Mouse (Mus musculus) G1E (cell line): ENCODE results near the gene Gart. TPM values are rescaled to one million over a fixed set of nuclear protein-coding genes. Genes with fewer than 3 reads are reported as not detected.

Experiments used
- ATAC-seq: 2 replicates; pipeline ENCODE4 v1.8.0; 2016; ENCODE audit warnings: mild to moderate bottlenecking; ENCODE audit not compliant: insufficient number of reproducible peaks, poor library complexity, low FRiP score, severe bottlenecking; ENCODE audit errors: extremely low read depth
- DNase-seq: peaks from one replicate; pipeline ENCODE4 v3.0.0; 2012; ENCODE audit warnings: low spot score
- H3K27me3 ChIP-seq: 2 replicates; pipeline ENCODE4 v1.6.1; 2012; ENCODE audit warnings: mild to moderate bottlenecking, low read length, inconsistent platforms; ENCODE audit not compliant: insufficient read depth
- H3K36me3 ChIP-seq: replicated peaks from 2 replicates; pipeline ENCODE3; 2012; ENCODE audit warnings: mild to moderate bottlenecking, inconsistent platforms
- H3K4me1 ChIP-seq: 2 replicates; pipeline ENCODE4 v1.6.1; 2012; ENCODE audit warnings: low read depth, low read length, inconsistent platforms, mixed read lengths; ENCODE audit not compliant: insufficient read depth
- H3K4me3 ChIP-seq: 2 replicates; pipeline ENCODE4 v1.5.1; 2012; ENCODE audit warnings: low read depth, mild to moderate bottlenecking, inconsistent platforms, low read length, moderate library complexity, mixed read lengths
- H3K9me3 ChIP-seq: replicated peaks from 2 replicates; pipeline ENCODE4 v1.6.1; 2012; ENCODE audit warnings: inconsistent platforms
- CTCF ChIP-seq: IDR thresholded peaks from 2 replicates; pipeline ENCODE4 v1.5.1; 2012; ENCODE audit warnings: low read depth, low read length, inconsistent platforms, mixed read lengths
- GATA1 ChIP-seq: IDR thresholded peaks from 2 replicates; pipeline ENCODE4 v1.6.1; 2012; ENCODE audit warnings: borderline replicate concordance, low read length, inconsistent platforms, mixed read lengths
- GATA2 ChIP-seq: IDR thresholded peaks from 2 replicates; pipeline ENCODE4 v1.6.1; 2012; ENCODE audit warnings: low read depth, low read length, inconsistent platforms, borderline replicate concordance
- POLR2AphosphoS5 ChIP-seq: IDR thresholded peaks from 2 replicates; pipeline ENCODE4 v1.6.1; 2012; ENCODE audit warnings: low read depth, low read length, inconsistent platforms; ENCODE audit not compliant: insufficient replicate concordance
- TAL1 ChIP-seq: conservative IDR thresholded peaks from 2 replicates; pipeline ENCODE4 v1.6.1; 2012; ENCODE audit warnings: low read depth, low read length, inconsistent platforms, mixed read lengths
- polyA plus RNA-seq: library from polyadenylated mRNA; stranded (reverse); fragments of >175 nt; gene quantifications from 2 replicates; pipeline ENCODE4 v1.2.3, GENCODE M21; 2012
- total RNA-seq, 2 experiments: library from RNA; stranded (forward) in 1 of 2; stranded (reverse) in 1 of 2; fragments of 200-1000 nt in 1 of 2; fragments of >200 nt in 1 of 2; fragmentation: Nextera tagmentation in 1 of 2; gene quantifications; 2 replicates each; pipeline ENCODE4 v1.2.3; 2014 to 2017

Gene Gart
- total and polyA plus RNA-seq, 3 experiments: 200 to 715 (median 327) TPM

- Histone ChIP-seq H3K36me3 (peaks cover 46% of the 10 kb centered on the region), H3K4me1 (peaks cover 32% of the 10 kb centered on the region), H3K4me3 (peak overlapping the region; percentile 62; the same call in 1 of the 2 replicates), H3K27me3 (no peaks in the 10 kb centered on the region), H3K9me3 (no peaks in the 10 kb centered on the region)
- ATAC-seq (no peak), DNase-seq (no peak)
- TF ChIP-seq CTCF: no peak
- TF ChIP-seq GATA1: no peak
Measured at GRCm38 (mm10) chr16:91644901-91645300, 1.9 kb downstream of the Gart start.

DNA sequence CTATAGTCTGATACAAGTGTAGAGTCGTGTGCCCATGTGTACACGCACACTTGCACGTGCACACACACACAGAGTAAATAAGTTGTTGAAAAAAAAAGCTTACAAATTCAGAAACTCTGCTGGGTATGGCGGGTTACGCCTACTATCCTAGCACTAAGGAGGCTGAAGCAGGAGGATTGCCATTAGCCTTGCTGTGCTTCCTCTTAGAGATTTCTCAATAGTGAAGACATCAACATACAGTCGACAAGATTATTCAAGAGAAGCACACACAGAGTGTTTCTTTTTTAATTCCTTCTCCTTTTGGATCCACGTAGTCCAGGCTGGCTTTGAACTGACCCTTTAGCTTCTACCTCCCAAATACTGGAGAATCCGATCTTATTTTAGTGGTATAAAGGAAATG lies 6.6 kb downstream of the Gart start:
- DNase-seq (no peak), ATAC-seq (no peak)
- H3K9me3 ChIP-seq: no peaks in the 10 kb centered on the region
- H3K27me3 ChIP-seq: no peaks in the 10 kb centered on the region
- peaks cover 44% of the 10 kb centered on the region for H3K4me1 ChIP-seq
- TF ChIP-seq TAL1 (no peak), GATA1 (no peak), POLR2AphosphoS5 (no peak), GATA2 (no peak), CTCF (no peak)
- H3K4me3 ChIP-seq: no peak overlapping the region
- peaks cover 93% of the 10 kb centered on the region for H3K36me3 ChIP-seq

DNA sequence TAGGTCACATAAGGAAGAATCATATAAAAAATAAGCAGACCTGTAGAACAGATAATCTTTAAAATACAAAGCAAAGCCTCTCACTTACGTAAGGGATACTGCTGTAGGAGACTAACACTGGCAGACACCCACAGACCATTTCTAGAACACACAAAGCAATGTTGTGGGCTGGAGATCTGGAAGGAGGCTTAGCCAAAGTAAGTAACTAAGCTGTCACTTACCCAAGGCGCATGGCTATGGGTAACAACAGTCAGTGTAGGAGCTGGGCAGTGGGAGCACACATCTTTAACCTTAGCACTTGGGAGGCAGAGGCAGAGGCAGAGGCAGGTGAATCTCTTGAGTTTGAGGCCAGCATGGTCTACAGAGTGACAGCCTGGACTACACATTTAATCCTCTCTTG lies 7.1 kb downstream of the Gart start:
- ATAC-seq: no peak

GRCm38 (mm10) chr16:91639161-91639560 lies 7.6 kb downstream of the Gart start:
- ATAC-seq: no peak
- DNase-seq: no peak
- H3K4me3 ChIP-seq: no peak overlapping the region
- H3K27me3 ChIP-seq: no peaks in the 10 kb centered on the region
- peaks cover 91% of the 10 kb centered on the region for H3K36me3 ChIP-seq
- peaks cover 38% of the 10 kb centered on the region for H3K4me1 ChIP-seq
- TF ChIP-seq TAL1: no peak
- no peak for TF ChIP-seq GATA1
- TF ChIP-seq GATA2: no peak
- TF ChIP-seq POLR2AphosphoS5: no peak
- no peak for TF ChIP-seq CTCF
- H3K9me3 ChIP-seq: no peaks in the 10 kb centered on the region

More for the DNA sequence above, 7.1 kb downstream of the Gart start:
- H3K27me3 ChIP-seq: no peaks in the 10 kb centered on the region
- DNase-seq: no peak
- peaks cover 43% of the 10 kb centered on the region for H3K4me1 ChIP-seq
- no peak overlapping the region for H3K4me3 ChIP-seq
- H3K36me3 ChIP-seq: peaks cover 94% of the 10 kb centered on the region
- TF ChIP-seq TAL1: no peak
- no peak for TF ChIP-seq GATA1
- no peak for TF ChIP-seq POLR2AphosphoS5
- TF ChIP-seq CTCF: no peak
- TF ChIP-seq GATA2: no peak
- no peaks in the 10 kb centered on the region for H3K9me3 ChIP-seq

GRCm38 (mm10) chr16:91633641-91634040 lies 13.1 kb downstream of the Gart start:
- TF ChIP-seq GATA1: no peak
- TF ChIP-seq CTCF: no peak
- TF ChIP-seq GATA2: no peak
- TF ChIP-seq TAL1: no peak
- no peak for TF ChIP-seq POLR2AphosphoS5

GRCm38 (mm10) chr16:91632940-91633339 lies 13.8 kb downstream of the Gart start:
- H3K36me3 ChIP-seq: peaks cover 92% of the 10 kb centered on the region
- ATAC-seq: no peak

More at GRCm38 (mm10) chr16:91633641-91634040, 13.1 kb downstream of the Gart start:
- Histone ChIP-seq H3K4me1 (peaks cover 19% of the 10 kb centered on the region), H3K9me3 (no peaks in the 10 kb centered on the region), H3K27me3 (no peaks in the 10 kb centered on the region), H3K4me3 (no peak overlapping the region), H3K36me3 (peaks cover 92% of the 10 kb centered on the region)
- ATAC-seq: no peak
- DNase-seq: no peak

DNA sequence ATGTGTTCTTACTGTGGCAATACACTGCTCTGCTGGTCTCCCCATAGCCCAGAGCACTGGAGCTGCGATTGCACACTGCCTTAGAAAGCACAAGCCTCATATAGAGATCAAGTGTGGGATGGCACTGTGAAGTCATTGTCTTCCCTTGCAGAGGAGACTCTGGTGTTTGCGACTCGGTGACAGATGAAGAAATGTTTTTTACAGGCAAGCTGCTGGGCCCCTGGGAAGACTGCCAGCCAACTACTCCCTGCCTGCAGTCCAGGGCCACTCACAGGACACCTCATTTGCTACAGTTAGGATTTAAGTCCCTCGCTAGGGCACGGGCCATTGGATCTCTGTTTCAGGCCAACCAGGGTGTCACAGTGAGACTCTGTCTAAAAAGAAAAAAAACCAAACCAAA lies 14.3 kb downstream of the Gart start:
- Histone ChIP-seq H3K4me1 (peaks cover 16% of the 10 kb centered on the region), H3K36me3 (peaks cover 92% of the 10 kb centered on the region), H3K9me3 (no peaks in the 10 kb centered on the region), H3K4me3 (no peak overlapping the region), H3K27me3 (no peaks in the 10 kb centered on the region)
- no peak for DNase-seq
- no peak for ATAC-seq
- TF ChIP-seq GATA1: no peak
- no peak for TF ChIP-seq TAL1
- no peak for TF ChIP-seq GATA2
- TF ChIP-seq POLR2AphosphoS5: no peak
- TF ChIP-seq CTCF: no peak

More at GRCm38 (mm10) chr16:91632940-91633339, 13.8 kb downstream of the Gart start:
- Histone ChIP-seq H3K4me1 (peaks cover 19% of the 10 kb centered on the region), H3K9me3 (no peaks in the 10 kb centered on the region), H3K4me3 (no peak overlapping the region), H3K27me3 (no peaks in the 10 kb centered on the region)
- no peak for DNase-seq
- TF ChIP-seq GATA1: no peak
- TF ChIP-seq POLR2AphosphoS5: no peak
- no peak for TF ChIP-seq CTCF
- TF ChIP-seq GATA2: no peak
- no peak for TF ChIP-seq TAL1
